Mouse (Mus musculus) embryonic facial prominence, embryonic 15.5 days (tissue): ENCODE results near the gene Desi1. TPM values are rescaled to one million over a fixed set of nuclear protein-coding genes. Genes with fewer than 3 reads are reported as not detected.
"Not testable (repeated sequence)": the region's sequence is repeated elsewhere in the genome, so short reads cannot be mapped to it uniquely, and the experiment has no call there.

Source experiments
- ATAC-seq: fragments of 200-750 bp; cut with Nextera tagmentation; 2 replicates; pipeline ENCODE4 v1.8.0; 2017; ENCODE audit warnings: low read depth, moderate TSS enrichment; ENCODE audit not compliant: insufficient number of reproducible peaks, low FRiP score, low TSS enrichment
- H3K27ac ChIP-seq: fragments of 300-500 bp; sonication (generic); replicated peaks from 2 replicates; pipeline ENCODE4 v1.5.1; 2015; ENCODE audit warnings: mild to moderate bottlenecking, inconsistent platforms
- H3K27me3 ChIP-seq: fragments of 300-500 bp; sonication (generic); 2 replicates; pipeline ENCODE4 v1.6.1; 2015; ENCODE audit warnings: inconsistent platforms
- H3K36me3 ChIP-seq: fragments of 300-500 bp; sonication (generic); 2 replicates; pipeline ENCODE4 v1.6.1; 2015; ENCODE audit warnings: mild to moderate bottlenecking, inconsistent platforms
- H3K4me1 ChIP-seq: fragments of 300-500 bp; sonication (generic); 2 replicates; pipeline ENCODE4 v1.6.1; 2015; ENCODE audit warnings: inconsistent platforms
- H3K4me2 ChIP-seq: fragments of 300-500 bp; sonication (generic); replicated peaks from 2 replicates; pipeline ENCODE4 v1.6.1; 2015; ENCODE audit warnings: mild to moderate bottlenecking, inconsistent platforms
- H3K4me3 ChIP-seq: fragments of 300-500 bp; sonication (generic); replicated peaks from 2 replicates; pipeline ENCODE4 v1.5.1; 2015; ENCODE audit warnings: mild to moderate bottlenecking, inconsistent platforms
- H3K9ac ChIP-seq: fragments of 300-500 bp; sonication (generic); 2 replicates; pipeline ENCODE4 v1.6.1; 2015; ENCODE audit warnings: inconsistent platforms
- H3K9me3 ChIP-seq: fragments of 300-500 bp; sonication (generic); replicated peaks from 2 replicates; pipeline ENCODE4 v1.6.1; 2016; ENCODE audit warnings: inconsistent platforms
- WGBS: fragments of 180-500 bp; shearing (Covaris S2); methylation state at CpG from one replicate; pipeline ENCODE4 v1.1.7; 2015; 5-methylcytosine and 5-hydroxymethylcytosine counted together
- polyA plus RNA-seq: library from polyadenylated mRNA; unstranded; fragments of >200 nt; fragmentation: Nextera tagmentation; extraction: Ambion mirVana; gene quantifications from 2 replicates; pipeline ENCODE4 v1.2.1, GENCODE M21; 2015

The Desi1 gene
- polyA plus RNA-seq, 1 experiment from 2014 or later: 29.3 TPM

DNA sequence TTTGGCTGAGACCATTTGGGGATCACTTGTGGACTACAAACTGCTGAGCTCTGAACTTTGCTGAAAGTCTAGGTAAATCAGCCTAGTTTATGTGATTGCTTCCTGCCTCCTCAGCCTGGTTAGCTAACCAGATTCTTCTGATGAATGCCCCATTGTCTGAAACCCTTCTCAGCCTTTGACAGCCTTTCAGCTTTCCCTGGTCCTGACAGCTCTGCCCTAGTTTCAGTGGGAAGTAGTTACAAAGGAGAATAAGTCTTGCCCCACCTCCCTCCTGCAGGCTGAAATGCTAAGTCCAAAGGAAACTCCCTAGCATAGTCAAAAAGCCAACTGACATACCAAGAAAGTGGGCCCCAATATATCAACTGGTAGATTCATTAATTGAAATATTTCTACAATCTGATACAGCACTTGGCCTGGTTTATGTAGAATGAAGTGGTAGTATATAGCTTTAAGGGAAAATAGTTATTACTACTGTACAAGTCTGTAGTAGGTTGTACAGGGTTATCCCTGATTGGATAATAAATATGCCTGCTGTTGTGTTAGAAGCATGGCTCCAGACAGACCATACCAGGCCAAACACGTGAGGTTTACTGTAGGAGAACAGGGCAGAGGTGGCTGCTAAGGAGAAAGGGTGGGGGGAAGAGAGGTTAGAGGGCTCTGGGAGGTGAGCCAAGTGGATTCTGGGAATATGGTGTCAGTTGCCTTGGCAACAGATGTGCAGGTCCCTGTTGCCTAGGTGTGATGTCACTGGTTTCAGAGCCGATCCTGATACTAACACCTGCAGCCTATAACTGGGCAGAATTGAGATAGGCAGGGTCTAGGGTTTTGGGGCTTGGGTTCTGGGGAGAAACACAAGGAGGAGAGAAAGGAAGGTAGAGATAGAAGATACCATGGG is 48.1 kb downstream of the Desi1 start:
- no peaks in the 10 kb centered on the region for H3K36me3 ChIP-seq
- no peak for ATAC-seq
- H3K9me3 ChIP-seq: no peaks in the 10 kb centered on the region
- no peak overlapping the region for H3K27ac ChIP-seq
- no peak overlapping the region for H3K4me2 ChIP-seq
- H3K27me3 ChIP-seq: no peaks in the 10 kb centered on the region
- WGBS: 62% methylated on average over 2 of the region's 2 CpGs
- H3K4me1 ChIP-seq: no peaks in the 10 kb centered on the region; the same call in 1 of the 2 replicates
- no peak overlapping the region for H3K4me3 ChIP-seq
- H3K9ac ChIP-seq: no peak overlapping the region

DNA sequence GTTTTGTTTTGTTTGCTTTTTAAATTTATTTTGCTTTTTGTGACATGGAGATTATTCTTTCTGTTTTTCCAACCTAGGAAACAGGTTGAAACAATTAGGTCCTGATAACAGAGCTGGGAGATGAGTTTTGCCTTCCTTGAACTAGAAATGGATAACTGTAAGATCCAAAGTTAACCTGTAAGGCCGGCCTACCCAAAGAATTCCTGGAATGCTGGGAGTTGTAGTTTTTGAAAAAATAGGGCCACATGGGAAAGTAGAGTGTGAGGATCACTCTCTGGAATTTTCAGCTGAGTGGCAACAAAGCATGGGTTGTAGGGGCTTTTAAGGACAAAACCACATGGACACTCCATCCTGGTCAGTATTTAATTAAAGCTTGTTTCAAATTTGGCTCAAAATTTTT is 51.5 kb downstream of the Desi1 start:
- Histone ChIP-seq H3K4me1 (no peaks in the 10 kb centered on the region), H3K4me3 (no peak overlapping the region), H3K4me2 (no peak overlapping the region), H3K27ac (no peak overlapping the region), H3K27me3 (no peaks in the 10 kb centered on the region), H3K9ac (no peak overlapping the region), H3K9me3 (no peaks in the 10 kb centered on the region), H3K36me3 (no peaks in the 10 kb centered on the region)
- ATAC-seq: no peak
- 54% methylated on average over 1 of the region's 1 CpGs for WGBS

- no peak for ATAC-seq
- H3K4me3 ChIP-seq: no peak within 1 kb of the TSS
- H3K4me1 ChIP-seq: no peaks in the 10 kb centered on the region
- 97% methylated on average over 23 of the region's 23 CpGs for WGBS
- H3K36me3 ChIP-seq: no peaks in the 10 kb centered on the region
- no peak within 1 kb of the TSS for H3K27ac ChIP-seq
- no peaks in the 10 kb centered on the region for H3K9me3 ChIP-seq
- no peak within 1 kb of the TSS for H3K9ac ChIP-seq
- no peaks in the 10 kb centered on the region for H3K27me3 ChIP-seq
- no peak within 1 kb of the TSS for H3K4me2 ChIP-seq
Observed at GRCm38 (mm10) chr15:81980321-81980720, 53.3 kb downstream of the Desi1 start, which contains the start of gene 1700029P11Rik. 1700029P11Rik (plus strand) TSS chr15:81980540.

DNA sequence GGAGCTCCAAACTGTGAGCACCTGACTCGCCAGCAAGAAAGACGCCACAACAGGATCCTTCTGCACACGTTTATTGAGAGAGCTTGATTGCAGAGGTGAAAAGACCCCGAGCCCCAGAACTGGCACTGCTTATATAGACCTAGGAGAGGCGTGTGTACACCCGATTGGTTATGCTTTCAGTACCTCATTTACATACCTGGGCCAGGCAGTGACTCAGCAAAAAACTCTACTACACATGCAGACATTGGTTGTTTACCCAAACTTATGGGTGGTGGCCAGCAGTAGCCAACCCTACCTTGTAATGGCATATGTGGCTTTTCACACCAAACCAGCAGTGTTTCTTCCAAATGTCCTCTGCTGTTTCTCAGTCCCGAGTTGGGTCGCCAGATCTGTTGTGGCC is 58.5 kb downstream of the Desi1 start:
- H3K4me1 ChIP-seq, H3K27ac ChIP-seq, H3K4me2 ChIP-seq, H3K36me3 ChIP-seq, H3K9ac ChIP-seq, ATAC-seq, H3K9me3 ChIP-seq, H3K27me3 ChIP-seq, H3K4me3 ChIP-seq: not testable (repeated sequence)
- 90% methylated on average over 8 of the region's 8 CpGs for WGBS

GRCm38 (mm10) chr15:81970498-81970897 is 63.2 kb downstream of the Desi1 start:
- not testable (repeated sequence) for H3K9ac ChIP-seq, H3K36me3 ChIP-seq, H3K4me1 ChIP-seq, ATAC-seq, H3K4me2 ChIP-seq, H3K9me3 ChIP-seq, H3K4me3 ChIP-seq, H3K27ac ChIP-seq, H3K27me3 ChIP-seq
- 94% methylated on average over 4 of the region's 4 CpGs for WGBS

DNA sequence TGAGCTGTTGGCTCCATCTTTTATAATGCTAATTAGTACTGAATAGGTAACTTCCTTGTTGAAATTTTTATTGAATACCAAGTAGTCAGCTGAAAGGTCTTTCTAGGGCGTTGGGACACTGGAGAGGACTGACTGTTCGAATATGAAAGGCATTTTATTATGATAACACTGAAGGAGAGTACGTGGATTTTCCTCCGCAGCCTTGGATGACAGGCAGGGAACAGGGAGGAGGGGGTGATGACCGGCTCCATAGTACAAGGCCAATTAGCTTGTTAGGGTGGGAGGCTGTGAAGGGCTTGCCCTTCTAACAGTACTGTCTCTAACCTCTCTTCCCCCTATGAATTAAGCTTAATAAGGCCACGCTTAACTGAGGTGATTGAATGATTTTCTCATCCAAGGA is 64.0 kb downstream of the Desi1 start:
- ATAC-seq, H3K4me3 ChIP-seq, H3K4me1 ChIP-seq, H3K27ac ChIP-seq, H3K9ac ChIP-seq, H3K36me3 ChIP-seq, H3K9me3 ChIP-seq, H3K27me3 ChIP-seq, H3K4me2 ChIP-seq: not testable (repeated sequence)
- whole genome bisulfite sequencing: 79% methylated on average over 6 of the region's 6 CpGs

- Histone ChIP-seq H3K9me3 (no peaks in the 10 kb centered on the region), H3K27me3 (no peaks in the 10 kb centered on the region), H3K9ac (no peak overlapping the region), H3K4me1 (no peaks in the 10 kb centered on the region), H3K27ac (no peak overlapping the region), H3K36me3 (no peaks in the 10 kb centered on the region), H3K4me3 (no peak overlapping the region), H3K4me2 (no peak overlapping the region)
- whole genome bisulfite sequencing: 48% methylated on average over 7 of the region's 7 CpGs
- ATAC-seq: no peak
Observed at GRCm38 (mm10) chr15:81969173-81969572, 64.5 kb downstream of the Desi1 start.

DNA sequence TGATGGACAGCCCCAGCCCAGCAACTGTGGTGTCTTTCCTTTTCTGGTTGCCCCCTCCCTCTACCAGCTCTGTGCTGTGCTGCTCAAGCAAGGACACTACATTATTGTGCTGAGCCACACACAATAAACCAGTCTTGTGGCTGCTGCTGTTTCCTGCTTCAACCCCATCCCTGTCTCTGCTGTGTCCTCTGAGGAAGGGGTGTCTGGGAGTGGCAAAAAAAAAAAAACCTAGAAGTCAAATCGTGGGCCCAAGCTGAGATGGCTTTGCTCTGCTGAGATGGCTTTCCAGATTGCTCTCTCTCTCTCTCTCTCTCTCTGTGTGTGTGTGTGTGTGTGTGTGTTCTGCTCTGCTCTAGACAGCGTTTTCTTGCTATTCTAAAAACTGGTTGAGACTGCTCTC is 65.2 kb downstream of the Desi1 start:
- H3K27me3 ChIP-seq: no peaks in the 10 kb centered on the region
- H3K9me3 ChIP-seq: no peaks in the 10 kb centered on the region
- H3K36me3 ChIP-seq: no peaks in the 10 kb centered on the region
- no peaks in the 10 kb centered on the region for H3K4me1 ChIP-seq
- ATAC-seq: no peak
- no peak overlapping the region for H3K9ac ChIP-seq
- WGBS: 43% methylated on average over 2 of the region's 2 CpGs
- no peak overlapping the region for H3K27ac ChIP-seq
- no peak overlapping the region for H3K4me3 ChIP-seq
- H3K4me2 ChIP-seq: no peak overlapping the region

GRCm38 (mm10) chr15:81967821-81968220 is 65.8 kb downstream of the Desi1 start:
- Histone ChIP-seq H3K9ac (no peak overlapping the region), H3K27me3 (no peaks in the 10 kb centered on the region), H3K4me1 (no peaks in the 10 kb centered on the region), H3K9me3 (no peaks in the 10 kb centered on the region), H3K27ac (no peak overlapping the region), H3K36me3 (no peaks in the 10 kb centered on the region), H3K4me3 (no peak overlapping the region), H3K4me2 (no peak overlapping the region)
- WGBS: 82% methylated on average over 5 of the region's 5 CpGs
- no peak for ATAC-seq

- WGBS: 72% methylated on average over 11 of the region's 14 CpGs
- Histone ChIP-seq H3K9ac (no peak overlapping the region), H3K9me3 (no peaks in the 10 kb centered on the region), H3K4me1 (no peaks in the 10 kb centered on the region), H3K27ac (no peak overlapping the region), H3K27me3 (no peaks in the 10 kb centered on the region), H3K4me2 (no peak overlapping the region), H3K4me3 (no peak overlapping the region), H3K36me3 (no peaks in the 10 kb centered on the region)
- no peak for ATAC-seq
Observed at GRCm38 (mm10) chr15:81966062-81966829, 67.4 kb downstream of the Desi1 start.

- no peaks in the 10 kb centered on the region for H3K36me3 ChIP-seq
- no peak overlapping the region for H3K9ac ChIP-seq
- H3K4me3 ChIP-seq: no peak overlapping the region
- H3K4me1 ChIP-seq: no peaks in the 10 kb centered on the region
- no peaks in the 10 kb centered on the region for H3K27me3 ChIP-seq
- no peaks in the 10 kb centered on the region for H3K9me3 ChIP-seq
- ATAC-seq: no peak
- H3K27ac ChIP-seq: no peak overlapping the region
- WGBS: 39% methylated on average over 4 of the region's 4 CpGs
- no peak overlapping the region for H3K4me2 ChIP-seq
Observed at GRCm38 (mm10) chr15:81964980-81965545, 68.6 kb downstream of the Desi1 start.
